Mouse (Mus musculus) cerebellum, postnatal 4 days (tissue): Measurements from ENCODE around the gene Pdcd4.
"Not testable (repeated sequence)": the region's sequence is repeated elsewhere in the genome, so short reads cannot be mapped to it uniquely, and the experiment has no call there.

Experiments
- DNase-seq, 2 experiments: peaks; one replicate each; pipeline ENCODE4 v3.0.0; 2022; ENCODE audit warnings: low spot score in 2 of 2, mixed read lengths in 1 of 2

Gene Pdcd4

GRCm38 (mm10) chr19:53944786-53945169, 52.7 kb downstream of the Pdcd4 start:
- no peak for DNase-seq

- peak; percentile 23 to 47 for DNase-seq
Observed at GRCm38 (mm10) chr19:53945171-53946042, 53.4 kb downstream of the Pdcd4 start.

DNA sequence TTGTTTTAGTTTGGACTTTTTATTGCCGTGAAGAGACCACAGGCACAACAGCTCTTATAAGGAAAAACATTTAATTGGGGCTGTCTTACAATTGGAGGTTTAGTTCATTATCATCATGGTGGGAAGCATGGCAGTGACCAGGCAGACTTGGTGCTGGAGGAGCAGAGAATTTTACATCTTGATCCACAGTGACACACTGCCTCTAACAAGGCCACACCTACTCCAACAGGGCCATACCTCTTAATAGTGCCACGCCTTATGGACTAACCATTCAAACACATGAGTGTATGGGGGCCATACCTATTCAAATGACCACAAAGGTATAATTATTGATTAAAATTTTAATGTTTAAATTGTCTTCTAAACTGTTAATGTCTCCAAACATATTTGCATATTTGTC, 65.5 kb downstream of the Pdcd4 start:
- DNase-seq, result no peak

GRCm38 (mm10) chr19:53962511-53962910, 70.5 kb downstream of the Pdcd4 start:
- DNase-seq, result no peak

DNA sequence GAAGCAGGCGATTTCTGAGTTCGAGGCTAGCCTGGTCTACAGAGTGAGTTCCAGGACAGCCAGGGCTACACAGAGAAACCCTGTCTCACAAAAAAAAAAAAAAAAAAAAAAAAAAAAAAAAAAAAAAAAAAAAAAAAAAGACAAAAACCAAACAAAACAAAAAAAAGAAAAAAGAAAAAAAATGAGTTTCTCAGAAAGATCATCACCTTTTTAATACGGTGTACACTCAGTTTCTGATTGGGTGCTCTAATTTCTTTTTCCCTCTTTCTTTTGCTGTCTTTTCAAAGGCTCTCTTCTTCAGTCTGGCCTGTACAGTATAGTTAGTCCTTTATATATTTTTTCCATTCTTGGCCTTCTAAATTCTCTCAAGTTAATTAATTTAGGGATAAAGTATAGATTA, 72.3 kb downstream of the Pdcd4 start:
- not testable (repeated sequence) for DNase-seq

GRCm38 (mm10) chr19:53964910-53965633, 73.0 kb downstream of the Pdcd4 start:
- no peak for DNase-seq

- DNase-seq, result no peak
Observed at GRCm38 (mm10) chr19:53969226-53969625, 77.2 kb downstream of the Pdcd4 start.

- no peak for DNase-seq
Observed at GRCm38 (mm10) chr19:53971938-53972337, 79.9 kb downstream of the Pdcd4 start.

DNA sequence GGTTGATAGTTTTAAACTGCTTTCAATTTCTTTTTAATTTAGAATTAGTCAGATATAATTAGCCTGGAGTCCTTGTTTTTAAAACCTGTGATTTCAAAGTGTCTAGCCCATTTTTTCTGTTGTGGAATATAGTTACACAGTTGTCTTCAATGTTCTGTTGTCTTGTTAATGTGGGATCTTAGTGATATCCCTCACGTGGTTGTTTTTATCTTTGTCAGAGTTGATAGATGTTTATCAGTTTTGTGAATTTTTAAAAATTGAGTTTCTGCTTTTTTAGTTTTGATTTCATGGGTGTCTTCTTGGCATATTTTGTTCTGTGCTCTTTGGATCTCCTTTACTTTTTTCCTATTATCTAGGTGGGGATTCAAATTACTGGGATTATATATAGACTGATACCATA, 81.6 kb downstream of the Pdcd4 start:
- no peak for DNase-seq
